Mouse (Mus musculus): ENCODE data around the gene Ccr6. TPM values are rescaled to one million over a fixed set of nuclear protein-coding genes. Genes with fewer than 3 reads are reported as not detected.

The Ccr6 gene
- polyA plus RNA-seq, 1 experiment = 2.2 TPM

GRCm38 (mm10) chr17:8233618-8234214 lies 2.1 kb upstream of the Ccr6 start:
- no peaks in the 10 kb centered on the region for H3K4me1 ChIP-seq (ENCODE audit: control insufficient read depth, insufficient read depth, low read length)
- DNase-seq = no peak
- H3K36me3 ChIP-seq (ENCODE audit: control insufficient read depth, insufficient read depth, low read length) = no peaks in the 10 kb centered on the region
- H3K27me3 ChIP-seq (replicated peaks; ENCODE audit: control insufficient read depth, insufficient read depth, low read length) = no peaks in the 10 kb centered on the region
- no peak for TF ChIP-seq POLR2A (IDR thresholded peaks at IDR 0.05; ENCODE audit: low read depth, low read length)
- TF ChIP-seq CTCF (conservative IDR thresholded peaks at IDR 0.05; ENCODE audit: insufficient read depth, insufficient read length, low read depth, low read length) = no peak
- 51% methylated on average over 15 of the region's 15 CpGs for WGBS
- no peak overlapping the region for H3K27ac ChIP-seq (ENCODE audit: insufficient read depth, low read depth, low read length)
- no peak overlapping the region for H3K4me3 ChIP-seq (ENCODE audit: insufficient read depth, low read depth, low read length)

GRCm38 (mm10) chr17:8234537-8234936 lies 1.3 kb upstream of the Ccr6 start:
- H3K4me3 ChIP-seq (ENCODE audit: insufficient read depth, low read depth, low read length) = no peak overlapping the region
- H3K4me1 ChIP-seq (ENCODE audit: control insufficient read depth, insufficient read depth, low read length) = no peaks in the 10 kb centered on the region
- no peaks in the 10 kb centered on the region for H3K27me3 ChIP-seq (replicated peaks; ENCODE audit: control insufficient read depth, insufficient read depth, low read length)
- DNase-seq = no peak
- WGBS = 84% methylated on average over 4 of the region's 4 CpGs
- H3K36me3 ChIP-seq (ENCODE audit: control insufficient read depth, insufficient read depth, low read length) = no peaks in the 10 kb centered on the region
- H3K27ac ChIP-seq (ENCODE audit: insufficient read depth, low read depth, low read length) = no peak overlapping the region
- TF ChIP-seq CTCF (conservative IDR thresholded peaks at IDR 0.05; ENCODE audit: insufficient read depth, insufficient read length, low read depth, low read length) (no peak), POLR2A (IDR thresholded peaks at IDR 0.05; ENCODE audit: low read depth, low read length) (no peak)

GRCm38 (mm10) chr17:8238012-8238710 lies 2.3 kb downstream of the Ccr6 start:
- no peaks in the 10 kb centered on the region for H3K36me3 ChIP-seq (ENCODE audit: control insufficient read depth, insufficient read depth, low read length)
- H3K4me3 ChIP-seq (ENCODE audit: insufficient read depth, low read depth, low read length) = no peak overlapping the region
- WGBS = 69% methylated on average over 15 of the region's 15 CpGs
- no peak for TF ChIP-seq CTCF (conservative IDR thresholded peaks at IDR 0.05; ENCODE audit: insufficient read depth, insufficient read length, low read depth, low read length)
- no peak for TF ChIP-seq POLR2A (IDR thresholded peaks at IDR 0.05; ENCODE audit: low read depth, low read length)
- no peak overlapping the region for H3K27ac ChIP-seq (ENCODE audit: insufficient read depth, low read depth, low read length)
- H3K27me3 ChIP-seq (replicated peaks; ENCODE audit: control insufficient read depth, insufficient read depth, low read length) = no peaks in the 10 kb centered on the region
- no peak for DNase-seq
- no peaks in the 10 kb centered on the region for H3K4me1 ChIP-seq (ENCODE audit: control insufficient read depth, insufficient read depth, low read length)

- H3K27ac ChIP-seq (ENCODE audit: insufficient read depth, low read depth, low read length) = no peak overlapping the region
- no peaks in the 10 kb centered on the region for H3K36me3 ChIP-seq (ENCODE audit: control insufficient read depth, insufficient read depth, low read length)
- DNase-seq = no peak
- no peak overlapping the region for H3K4me3 ChIP-seq (ENCODE audit: insufficient read depth, low read depth, low read length)
- WGBS = 84% methylated on average over 3 of the region's 3 CpGs
- TF ChIP-seq CTCF (conservative IDR thresholded peaks at IDR 0.05; ENCODE audit: insufficient read depth, insufficient read length, low read depth, low read length) (no peak), POLR2A (IDR thresholded peaks at IDR 0.05; ENCODE audit: low read depth, low read length) (no peak)
- no peaks in the 10 kb centered on the region; the same call in 1 of the 2 replicates for H3K27me3 ChIP-seq (replicated peaks; ENCODE audit: control insufficient read depth, insufficient read depth, low read length)
- no peaks in the 10 kb centered on the region for H3K4me1 ChIP-seq (ENCODE audit: control insufficient read depth, insufficient read depth, low read length)
These were observed 3.7 kb downstream of the Ccr6 start for GRCm38 (mm10) chr17:8239561-8239960.

GRCm38 (mm10) chr17:8240517-8240916 lies 4.7 kb downstream of the Ccr6 start:
- Histone ChIP-seq H3K4me1 (ENCODE audit: control insufficient read depth, insufficient read depth, low read length) (no peaks in the 10 kb centered on the region), H3K4me3 (ENCODE audit: insufficient read depth, low read depth, low read length) (no peak overlapping the region), H3K27ac (ENCODE audit: insufficient read depth, low read depth, low read length) (no peak overlapping the region), H3K36me3 (ENCODE audit: control insufficient read depth, insufficient read depth, low read length) (no peaks in the 10 kb centered on the region), H3K27me3 (replicated peaks; ENCODE audit: control insufficient read depth, insufficient read depth, low read length) (no peaks in the 10 kb centered on the region; the same call in 1 of the 2 replicates)
- 68% methylated on average over 4 of the region's 4 CpGs for WGBS
- TF ChIP-seq POLR2A (IDR thresholded peaks at IDR 0.05; ENCODE audit: low read depth, low read length) = no peak
- TF ChIP-seq CTCF (conservative IDR thresholded peaks at IDR 0.05; ENCODE audit: insufficient read depth, insufficient read length, low read depth, low read length) = no peak
- DNase-seq = no peak

- no peak for TF ChIP-seq POLR2A (IDR thresholded peaks at IDR 0.05; ENCODE audit: low read depth, low read length)
- no peak for TF ChIP-seq CTCF (conservative IDR thresholded peaks at IDR 0.05; ENCODE audit: insufficient read depth, insufficient read length, low read depth, low read length)
- WGBS = 50% methylated on average over 12 of the region's 12 CpGs
- Histone ChIP-seq H3K27me3 (replicated peaks; ENCODE audit: control insufficient read depth, insufficient read depth, low read length) (no peaks in the 10 kb centered on the region; the same call in 1 of the 2 replicates), H3K4me1 (ENCODE audit: control insufficient read depth, insufficient read depth, low read length) (no peaks in the 10 kb centered on the region), H3K4me3 (ENCODE audit: insufficient read depth, low read depth, low read length) (no peak overlapping the region), H3K36me3 (ENCODE audit: control insufficient read depth, insufficient read depth, low read length) (no peaks in the 10 kb centered on the region), H3K27ac (ENCODE audit: insufficient read depth, low read depth, low read length) (no peak overlapping the region)
- DNase-seq = no peak
These were observed 5.8 kb downstream of the Ccr6 start for GRCm38 (mm10) chr17:8241645-8242044.

DNA sequence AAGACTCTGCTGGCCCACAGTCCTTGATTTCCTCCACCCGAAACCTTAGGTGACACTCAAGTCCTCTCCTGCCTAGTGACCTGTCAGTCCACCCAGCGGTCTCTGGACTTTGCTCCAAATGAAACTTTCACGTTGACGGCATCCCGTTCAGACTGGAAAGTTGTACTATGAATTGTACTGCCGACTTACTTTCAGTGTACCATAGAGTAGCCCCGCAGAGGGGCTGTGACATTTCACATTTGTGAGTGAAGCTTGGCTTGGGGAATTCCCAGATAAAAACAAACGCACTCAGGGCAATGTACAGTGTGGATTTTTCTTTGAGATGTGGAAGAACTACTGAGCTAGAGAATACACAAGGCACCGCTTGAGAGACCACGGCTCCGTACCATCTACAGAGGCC lies 6.3 kb downstream of the Ccr6 start:
- no peak overlapping the region for H3K4me3 ChIP-seq (ENCODE audit: insufficient read depth, low read depth, low read length)
- H3K27me3 ChIP-seq (replicated peaks; ENCODE audit: control insufficient read depth, insufficient read depth, low read length) = no peaks in the 10 kb centered on the region; the same call in 1 of the 2 replicates
- TF ChIP-seq POLR2A (IDR thresholded peaks at IDR 0.05; ENCODE audit: low read depth, low read length) (no peak), CTCF (conservative IDR thresholded peaks at IDR 0.05; ENCODE audit: insufficient read depth, insufficient read length, low read depth, low read length) (no peak)
- WGBS = 73% methylated on average over 11 of the region's 11 CpGs
- DNase-seq = peak; percentile 33
- H3K4me1 ChIP-seq (ENCODE audit: control insufficient read depth, insufficient read depth, low read length) = no peaks in the 10 kb centered on the region
- no peak overlapping the region for H3K27ac ChIP-seq (ENCODE audit: insufficient read depth, low read depth, low read length)
- H3K36me3 ChIP-seq (ENCODE audit: control insufficient read depth, insufficient read depth, low read length) = no peaks in the 10 kb centered on the region

Data from kidney, adult 2 months (tissue).